Mouse (Mus musculus): ENCODE data around the gene Fam214a. TPM values are rescaled to one million over a fixed set of nuclear protein-coding genes. Genes with fewer than 3 reads are reported as not detected.
A peak's percentile ranks its signal among the peaks of the same experiment; 100 is the strongest.

The Fam214a gene
- total RNA-seq, 2 experiments from 2014 or later, result 47.5 to 52.1 TPM

DNA sequence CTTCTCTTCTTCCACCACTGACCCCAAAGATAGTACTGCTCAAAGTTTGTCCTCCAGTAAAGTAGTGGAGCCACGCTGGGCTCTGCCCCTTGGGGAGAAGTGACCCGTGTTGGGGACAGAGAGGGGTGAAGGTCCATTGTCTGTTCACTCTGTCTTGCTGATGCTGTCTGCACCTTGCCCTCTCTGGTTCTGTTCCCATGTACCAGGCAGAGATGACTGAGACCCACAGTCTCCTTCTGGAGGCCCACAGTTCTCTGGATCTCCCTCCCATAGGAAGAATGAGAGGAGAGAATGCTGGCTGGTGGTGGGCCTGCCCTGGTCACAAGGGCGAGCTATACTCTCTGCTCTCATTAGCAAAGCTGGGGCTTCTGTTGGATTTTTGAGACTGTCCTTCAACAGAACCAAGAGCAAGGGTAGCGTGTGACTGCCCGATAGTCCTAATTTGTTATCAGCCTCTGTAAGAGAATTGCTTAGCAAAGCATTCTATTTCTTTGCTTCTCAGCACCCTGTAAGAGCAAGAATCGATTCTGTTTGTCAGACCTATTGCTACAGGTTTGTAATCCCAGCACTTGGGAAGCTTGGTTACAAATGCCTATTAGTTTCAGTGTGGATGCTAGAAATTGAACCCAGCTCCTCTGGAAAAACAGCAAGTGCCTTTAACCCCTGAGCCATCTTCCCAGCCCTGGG, 29.2 kb upstream of the Fam214a start:
- H3K27ac ChIP-seq, result no peak overlapping the region
- TF ChIP-seq CTCF (conservative IDR thresholded peaks at IDR 0.05), result no peak

DNA sequence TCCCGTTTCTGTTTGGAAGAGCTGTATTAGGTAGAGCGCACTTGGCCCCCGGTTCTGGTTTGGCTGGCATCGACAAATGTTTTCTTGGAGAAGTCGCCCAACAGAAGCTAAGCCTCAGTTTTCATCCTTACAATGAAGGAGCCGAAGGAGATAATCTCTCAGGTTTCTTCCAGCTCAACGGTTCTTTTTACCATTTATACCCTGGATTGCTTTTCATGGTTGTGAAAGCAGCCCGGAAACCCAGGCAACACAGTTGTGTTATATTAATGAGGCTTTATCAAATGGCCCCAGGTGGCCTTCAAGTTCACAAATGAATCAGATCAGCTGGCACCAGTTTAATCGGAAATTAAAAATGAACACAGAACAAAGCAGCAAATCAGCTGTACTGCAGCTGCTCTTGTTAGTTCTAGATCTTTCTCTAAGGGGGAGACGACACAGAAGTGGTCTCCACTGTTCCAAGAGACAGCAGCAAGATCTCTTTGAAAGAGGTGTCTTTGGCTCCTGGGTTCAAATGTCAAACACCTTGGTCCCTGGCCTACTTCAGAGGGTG, 27.4 kb upstream of the Fam214a start:
- Histone ChIP-seq H3K27ac (no peak overlapping the region), H3K4me3 (no peak overlapping the region)
- TF ChIP-seq CTCF (conservative IDR thresholded peaks at IDR 0.05), result no peak
- no peak for DNase-seq (ENCODE audit: low spot score in 2 of 2)

More for the DNA sequence above, 29.2 kb upstream of the Fam214a start:
- no peak overlapping the region for H3K4me3 ChIP-seq
- DNase-seq (ENCODE audit: low spot score in 2 of 2), result no peak

DNA sequence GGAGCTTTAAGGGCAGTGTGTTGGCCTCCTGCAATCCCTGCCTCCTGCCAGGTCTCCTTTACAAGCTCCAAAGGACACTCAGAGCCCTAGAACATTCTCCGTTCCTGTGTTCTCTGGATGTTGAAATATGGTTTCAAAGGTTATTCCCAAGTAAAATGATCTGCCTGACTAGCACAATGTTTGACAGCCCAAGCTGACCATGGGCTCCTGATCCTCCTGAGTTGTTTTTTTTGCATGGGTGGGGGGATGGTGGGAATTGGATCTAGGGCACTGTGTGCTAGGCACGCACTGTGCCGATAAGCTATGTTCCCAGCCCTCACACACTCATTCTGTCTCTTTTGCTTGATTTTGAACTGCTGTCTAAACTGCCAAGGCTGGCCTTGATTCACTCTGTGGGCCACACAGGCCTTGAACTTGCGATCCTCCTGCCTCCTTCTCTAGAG, 22.7 kb upstream of the Fam214a start:
- no peak for TF ChIP-seq CTCF (conservative IDR thresholded peaks at IDR 0.05)
- H3K4me3 ChIP-seq, result no peak overlapping the region
- no peak for DNase-seq (ENCODE audit: low spot score in 2 of 2)
- no peak overlapping the region for H3K27ac ChIP-seq

DNA sequence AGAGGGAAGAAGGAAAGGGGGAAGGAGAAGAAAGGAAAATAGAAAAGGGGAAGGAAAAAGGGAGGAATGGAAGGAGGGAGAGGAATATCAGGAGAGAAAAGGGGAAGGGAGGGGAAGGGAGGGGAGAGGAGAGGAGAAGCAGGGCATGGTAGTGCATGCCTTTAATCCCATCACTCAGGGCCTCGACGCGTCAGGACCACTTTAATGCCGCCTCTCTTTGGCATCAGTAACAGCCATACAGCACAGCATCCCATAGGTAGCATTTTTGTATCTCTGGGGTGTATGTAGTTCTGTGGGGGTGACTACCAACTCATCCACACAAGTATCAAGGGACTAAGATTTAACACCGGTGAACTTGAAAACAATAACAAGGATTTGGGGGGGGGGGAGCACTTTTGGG, 22.0 kb upstream of the Fam214a start:
- no peak overlapping the region for H3K4me3 ChIP-seq
- no peak overlapping the region for H3K27ac ChIP-seq
- no peak for DNase-seq (ENCODE audit: low spot score in 2 of 2)
- TF ChIP-seq CTCF (conservative IDR thresholded peaks at IDR 0.05), result no peak

DNA sequence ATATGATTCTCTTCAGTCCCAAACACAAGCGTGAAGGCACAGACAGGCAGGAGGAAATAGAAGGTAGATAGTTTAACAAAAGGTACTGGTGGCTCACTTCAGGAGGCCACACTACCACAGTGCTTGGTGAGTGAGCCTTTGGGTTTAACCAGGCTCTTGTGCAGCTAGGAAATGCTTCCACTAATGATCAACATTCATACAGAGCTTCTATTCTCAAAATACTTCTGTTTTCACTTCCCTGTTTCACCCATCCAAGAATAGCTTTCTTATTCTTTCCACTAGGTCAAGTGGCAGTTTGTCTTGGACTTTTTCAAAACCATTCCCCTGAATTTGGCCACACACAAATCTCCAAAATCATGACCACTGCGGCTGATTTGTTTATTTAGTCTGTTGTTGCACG, 17.4 kb upstream of the Fam214a start:
- Histone ChIP-seq H3K27ac (no peak overlapping the region), H3K4me3 (no peak overlapping the region)
- TF ChIP-seq CTCF (conservative IDR thresholded peaks at IDR 0.05), result no peak
- no peak for DNase-seq (ENCODE audit: low spot score in 2 of 2)

DNA sequence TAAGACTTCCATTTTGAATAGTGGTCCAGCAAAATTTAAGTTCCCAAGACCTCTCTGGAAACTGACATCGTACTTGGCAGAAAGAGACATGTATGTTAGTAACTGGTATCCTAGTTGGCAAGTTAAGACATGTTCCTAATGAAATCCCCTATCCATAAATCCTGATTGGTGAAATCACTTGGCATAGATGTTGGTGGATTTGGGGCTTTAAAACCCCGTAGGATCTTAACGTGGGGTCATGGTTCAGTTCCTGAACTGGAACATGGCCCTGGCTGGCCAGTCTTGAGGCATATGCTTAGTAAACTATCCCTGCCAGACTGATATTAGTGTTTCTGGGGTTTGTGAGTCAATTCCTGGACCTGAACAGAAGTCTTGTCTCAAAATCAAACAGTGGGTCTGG, 14.9 kb upstream of the Fam214a start:
- DNase-seq (ENCODE audit: low spot score in 2 of 2), result no peak
- no peak for TF ChIP-seq CTCF (conservative IDR thresholded peaks at IDR 0.05)
- Histone ChIP-seq H3K27ac (no peak overlapping the region), H3K4me3 (no peak overlapping the region)

DNA sequence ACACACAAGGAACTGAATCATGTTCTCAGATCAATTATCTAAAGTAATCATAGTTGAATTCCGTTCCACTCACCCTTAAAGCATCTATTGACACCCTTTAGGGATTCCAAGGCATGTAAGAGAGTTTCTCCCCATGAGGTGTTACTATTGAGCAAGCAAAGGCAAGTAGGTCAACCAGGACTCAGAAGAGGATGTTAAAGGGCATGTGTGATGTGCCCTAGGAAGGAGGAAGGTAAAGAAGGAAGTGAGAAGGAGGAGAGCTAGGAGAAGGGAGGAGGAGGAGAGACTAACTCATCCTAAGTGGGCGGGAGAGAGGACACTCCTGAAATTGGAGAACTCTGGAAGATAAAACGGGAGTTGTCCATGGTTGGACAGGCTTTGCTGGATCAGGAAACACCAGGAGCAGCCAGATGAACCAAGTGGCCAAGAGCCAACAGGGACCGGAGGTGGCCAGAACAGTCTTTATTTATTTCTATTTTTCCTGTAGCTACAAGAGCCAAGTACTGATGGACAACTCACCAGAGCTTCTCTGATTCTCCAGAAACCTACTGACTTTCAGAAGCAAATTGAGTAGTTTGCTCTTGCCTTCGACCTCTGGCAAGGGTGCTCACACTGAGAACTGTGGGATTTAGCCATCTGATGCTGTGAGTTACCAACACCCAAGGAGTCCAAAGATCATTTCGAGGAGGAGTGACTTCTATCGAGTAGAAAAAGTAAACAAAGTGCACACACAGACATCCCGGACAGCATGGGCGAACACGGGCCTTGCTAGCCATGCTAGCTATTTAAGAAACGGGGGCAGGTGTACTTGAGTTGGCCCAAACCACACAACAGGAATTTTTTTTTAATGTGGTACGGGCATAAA, 13.8 kb upstream of the Fam214a start:
- DNase-seq (ENCODE audit: low spot score in 2 of 2), result no peak
- Histone ChIP-seq H3K27ac (no peak overlapping the region), H3K4me3 (no peak overlapping the region)
- no peak for TF ChIP-seq CTCF (conservative IDR thresholded peaks at IDR 0.05)

DNA sequence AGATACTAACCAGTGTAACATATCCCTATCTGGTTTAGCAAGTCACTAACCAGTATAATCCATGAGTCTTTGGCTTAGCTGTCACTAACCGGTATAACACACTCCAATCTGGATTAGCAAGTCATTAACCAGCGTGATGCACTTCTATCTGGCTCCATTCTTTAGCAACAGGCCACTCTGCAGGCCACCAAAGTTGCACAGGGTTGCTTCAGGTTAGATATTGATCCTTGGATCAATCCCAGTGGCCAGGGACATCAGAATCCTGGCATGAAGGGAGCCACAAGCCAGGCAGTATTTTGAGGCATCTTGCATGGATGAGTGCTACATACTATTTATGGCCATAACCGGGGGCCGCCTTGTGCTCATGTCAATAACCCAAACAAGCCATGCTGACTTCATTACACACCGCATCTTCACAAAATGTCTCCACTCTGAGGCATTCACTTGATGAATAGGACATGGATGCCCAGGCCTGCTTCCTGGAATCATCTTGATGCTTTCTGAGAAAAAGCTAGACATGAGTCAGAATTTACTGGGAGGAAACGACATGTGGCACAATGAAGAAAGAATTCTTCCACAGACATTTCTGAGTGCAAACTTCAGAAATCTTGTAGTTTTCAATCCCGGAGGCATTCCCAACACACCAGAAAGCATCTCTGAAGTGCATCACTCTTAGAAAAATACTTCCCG, 5.8 kb upstream of the Fam214a start:
- DNase-seq (ENCODE audit: low spot score in 2 of 2), result no peak
- no peak for TF ChIP-seq CTCF (conservative IDR thresholded peaks at IDR 0.05)
- Histone ChIP-seq H3K27ac (no peak overlapping the region), H3K4me3 (no peak overlapping the region)

DNA sequence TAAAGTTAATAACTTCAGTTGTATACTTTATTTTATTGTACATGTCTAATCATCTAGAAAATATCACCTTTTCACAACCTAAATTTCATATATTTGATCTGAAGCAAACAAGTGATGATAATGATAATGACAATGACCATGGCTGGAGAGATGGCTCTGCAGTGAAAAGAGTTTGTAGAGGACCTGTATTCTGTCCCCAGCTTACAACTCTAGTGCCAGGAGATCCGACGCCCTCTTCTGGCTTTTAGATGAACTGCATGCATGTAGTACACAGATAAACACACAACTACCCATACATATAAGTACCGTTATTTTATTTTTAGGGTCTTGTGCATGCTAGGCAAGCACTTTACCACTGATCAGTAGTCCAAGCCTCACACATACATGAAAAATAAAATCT, 1.2 kb upstream of the Fam214a start:
- Histone ChIP-seq H3K27ac (peak overlapping the region; percentile 94), H3K4me3 (no peak overlapping the region)
- DNase-seq (ENCODE audit: low spot score in 2 of 2), result no peak
- peak; percentile 70 for TF ChIP-seq CTCF (conservative IDR thresholded peaks at IDR 0.05)

DNA sequence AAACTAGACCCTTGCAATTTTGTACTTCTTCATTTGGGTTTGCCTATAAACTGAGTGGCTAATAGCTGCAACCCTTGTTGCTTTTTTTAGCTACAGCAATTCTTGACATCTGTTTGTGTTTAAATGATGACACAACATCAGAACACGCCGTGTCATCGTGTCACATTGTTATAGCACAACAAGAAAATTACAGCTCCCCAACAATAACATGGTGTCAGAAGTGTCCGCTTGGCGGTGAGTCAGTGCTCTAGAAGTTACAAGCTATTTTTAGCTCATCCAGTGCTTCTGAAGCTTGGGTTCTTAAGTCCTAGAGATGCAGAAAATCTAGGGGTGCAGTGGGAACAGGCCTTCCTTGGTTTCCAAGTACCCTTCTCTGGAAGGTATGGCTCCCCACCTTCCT, 578 bp upstream of the Fam214a start:
- no peak for TF ChIP-seq CTCF (conservative IDR thresholded peaks at IDR 0.05)

DNA sequence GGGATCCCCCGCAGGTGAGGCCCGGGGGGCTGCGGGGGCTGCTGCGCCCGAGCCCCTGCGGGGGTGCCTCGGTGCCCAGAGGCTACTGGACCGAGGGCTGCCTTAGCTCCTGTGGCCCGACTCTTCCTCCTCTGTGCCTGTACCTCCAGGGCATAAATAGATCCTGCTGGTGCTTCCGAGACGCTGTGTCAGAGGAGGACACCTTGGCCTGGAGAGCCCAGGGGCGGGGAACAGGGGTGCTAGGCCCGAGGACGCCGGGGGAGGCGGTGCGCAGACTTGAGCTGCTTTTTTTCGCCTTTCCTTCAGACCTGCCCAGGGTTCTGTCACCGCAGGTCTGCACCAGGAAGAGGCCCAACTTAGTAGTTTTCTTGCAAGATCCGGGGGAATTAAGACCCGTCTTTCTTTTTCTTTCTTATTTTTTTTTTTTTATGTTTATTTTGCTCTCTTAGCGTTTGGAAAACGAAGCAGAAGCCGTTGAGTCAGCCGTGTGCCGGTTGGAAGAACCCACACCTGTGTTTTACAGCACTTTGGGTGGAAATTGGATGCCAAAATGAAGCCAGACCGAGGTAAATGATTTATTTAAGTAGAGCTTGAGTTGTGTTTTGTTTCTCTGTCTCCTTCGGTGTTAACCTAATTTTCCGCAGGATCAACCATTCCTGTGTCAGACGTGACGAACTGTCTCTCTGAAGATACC, 728 bp downstream of the Fam214a start:
- H3K27ac ChIP-seq, result peak overlapping the region; percentile 94
- DNase-seq (ENCODE audit: low spot score in 2 of 2), result peak in 1 of 2 experiments; percentile 47
- peak; percentile 60 for TF ChIP-seq CTCF (conservative IDR thresholded peaks at IDR 0.05)

More for the DNA sequence above, 578 bp upstream of the Fam214a start:
- Histone ChIP-seq H3K27ac (peak overlapping the region; percentile 94), H3K4me3 (peak overlapping the region; percentile 98)
- no peak for DNase-seq (ENCODE audit: low spot score in 2 of 2)

DNA sequence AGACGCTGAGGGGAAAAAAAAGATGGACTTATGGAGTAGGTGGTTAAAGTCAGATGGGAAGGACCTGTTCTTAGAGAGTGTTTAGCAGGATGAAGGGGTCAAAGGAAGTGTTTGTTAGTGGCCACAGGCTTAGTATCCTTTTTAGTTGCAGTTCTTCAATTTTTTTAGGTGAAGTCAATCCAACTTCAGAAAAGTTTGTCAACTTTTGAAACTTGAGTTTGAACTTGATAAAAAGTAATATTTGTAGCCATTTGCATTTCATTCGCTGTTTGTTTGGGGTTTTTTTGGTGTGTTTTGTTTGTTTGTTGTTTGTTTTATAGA, 1.2 kb downstream of the Fam214a start:
- Histone ChIP-seq H3K27ac (peak overlapping the region; percentile 94), H3K4me3 (peak overlapping the region; percentile 98)
- no peak for DNase-seq (ENCODE audit: low spot score in 2 of 2)
- TF ChIP-seq CTCF (conservative IDR thresholded peaks at IDR 0.05), result no peak

More for the DNA sequence above, 728 bp downstream of the Fam214a start:
- peak overlapping the region; percentile 98 for H3K4me3 ChIP-seq
